Mouse (Mus musculus) thymus, postnatal 25 days (tissue): ENCODE measurements around the gene Prrxl1.

ENCODE experiments used
- DNase-seq: peaks from one replicate; pipeline ENCODE4 v3.0.0; 2022

The Prrxl1 gene

DNA sequence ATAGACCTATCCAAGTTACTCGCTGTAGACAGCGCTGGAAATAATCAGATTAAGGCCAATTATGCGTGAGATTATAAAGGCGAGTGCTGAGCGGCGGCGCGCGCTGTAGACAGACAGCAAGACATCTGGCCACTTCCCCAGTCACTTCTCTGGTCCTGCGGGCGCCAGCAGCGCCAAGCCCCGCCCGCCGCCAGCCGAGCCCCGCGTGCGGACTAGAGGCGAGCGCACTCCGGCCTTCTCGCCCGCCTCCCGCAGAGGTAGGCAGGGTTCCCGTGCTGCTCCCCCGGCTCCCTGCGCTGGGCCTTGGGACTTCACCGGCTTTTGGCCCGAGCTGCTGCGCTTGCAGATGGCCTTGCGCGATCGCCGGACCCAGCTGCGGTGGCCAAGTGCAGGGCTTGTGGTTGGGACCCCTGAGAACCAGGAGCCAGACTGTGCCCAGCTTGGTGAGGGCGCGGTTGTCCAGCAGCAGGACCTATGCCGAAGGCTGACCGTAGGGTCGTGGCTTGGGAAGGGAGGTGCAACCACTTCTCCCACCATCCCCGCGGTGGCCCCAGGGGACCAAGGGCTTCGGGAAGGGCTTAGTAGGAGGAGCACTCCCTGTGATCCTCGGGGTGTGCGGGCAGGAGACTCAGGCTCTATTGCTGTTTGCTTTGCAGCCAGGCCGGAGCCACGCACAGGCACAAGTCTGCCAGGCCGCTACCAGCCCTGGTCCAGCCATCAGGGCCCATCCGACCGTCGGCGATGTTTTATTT lies at the start of gene Prrxl1:
Gene Prrxl1, plus strand, starts transcription at position 118 of the 752 bp plus-strand sequence.
- no peak for DNase-seq

GRCm38 (mm10) chr14:32551854-32552253 lies 47.4 kb upstream of the Prrxl1 start:
- no peak for DNase-seq

DNA sequence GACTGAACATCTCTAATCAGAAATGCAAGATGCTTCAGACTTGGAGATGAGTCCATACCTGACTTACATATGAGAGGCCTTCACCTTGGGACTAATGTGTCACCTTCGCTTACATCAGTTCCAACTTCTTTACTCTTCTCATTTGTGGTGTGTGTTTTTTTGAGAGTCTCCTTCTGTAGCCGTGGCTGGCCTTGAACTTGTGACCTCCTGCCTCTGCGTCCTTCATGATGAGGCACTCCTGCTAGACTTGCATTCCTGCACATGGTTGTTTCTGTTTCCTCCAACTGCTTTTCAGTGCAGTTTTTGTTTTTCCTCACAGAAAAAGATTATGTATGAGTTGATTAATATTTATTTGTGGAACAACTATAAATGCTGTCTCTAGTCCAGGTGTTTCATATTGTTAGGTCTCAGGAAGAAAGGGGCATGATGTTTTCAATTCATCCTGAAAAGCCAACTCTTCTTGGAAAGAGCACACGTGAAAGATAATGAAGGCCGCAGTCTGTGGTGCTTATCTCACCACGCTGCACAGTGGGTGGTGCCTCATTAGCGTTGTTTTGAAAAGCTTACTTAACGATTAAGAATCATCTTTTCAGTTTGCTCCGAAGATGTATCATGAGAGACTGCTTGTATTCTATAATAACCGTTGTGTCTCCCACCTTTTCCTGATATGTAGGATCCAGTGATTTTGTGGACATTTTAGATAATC lies 45.9 kb upstream of the Prrxl1 start:
- DNase-seq: no peak

DNA sequence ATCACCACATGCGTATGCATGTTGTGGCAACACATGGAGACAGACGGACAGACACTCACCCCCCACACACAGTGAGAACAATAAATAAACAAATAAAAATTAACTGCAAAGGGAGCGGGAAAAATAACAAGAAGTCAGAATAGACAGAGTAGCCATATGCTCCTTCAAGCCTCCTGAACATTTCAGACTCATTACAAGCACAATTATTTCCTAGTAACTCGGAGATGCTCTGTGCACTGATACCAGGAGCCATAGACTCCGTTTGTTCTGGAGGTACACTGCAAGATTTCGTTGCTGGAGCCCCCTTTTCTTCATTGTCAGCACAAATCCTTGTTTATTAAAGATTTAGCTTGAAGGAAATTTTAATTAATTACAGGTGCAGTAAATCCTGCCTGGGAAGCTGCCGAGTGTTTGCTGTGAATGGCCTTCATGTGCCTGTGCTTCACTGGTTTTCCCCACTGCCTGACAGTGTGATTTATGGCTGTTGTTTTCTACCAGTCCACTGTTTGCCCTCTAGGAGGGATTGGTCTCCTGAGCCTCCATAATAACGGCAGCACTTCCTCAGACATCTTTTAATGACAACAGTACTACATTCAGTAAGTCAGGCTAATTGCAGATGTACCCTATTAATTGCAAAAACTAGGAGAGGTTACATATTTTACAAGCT lies 44.2 kb upstream of the Prrxl1 start:
- no peak for DNase-seq

DNA sequence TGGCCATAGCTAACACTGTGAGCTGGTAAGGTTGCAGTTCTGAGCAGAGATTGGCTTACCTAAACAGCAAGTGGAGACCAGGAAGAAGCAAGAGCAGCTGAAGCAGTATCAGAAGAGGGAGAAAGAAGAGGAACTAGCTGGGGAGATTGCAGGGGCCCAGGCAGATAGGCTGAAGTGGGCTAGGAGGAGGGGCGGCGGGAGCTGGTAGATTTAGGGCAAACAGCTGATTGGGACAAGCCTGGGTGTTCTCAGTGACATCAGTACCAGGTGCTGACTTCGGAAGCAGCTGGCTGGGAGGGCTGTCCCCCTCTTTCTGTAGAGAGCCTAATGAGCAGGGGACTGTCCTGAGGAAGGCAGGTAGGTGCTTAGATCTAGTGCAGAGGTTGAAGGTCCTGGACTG lies 37.8 kb upstream of the Prrxl1 start:
- no peak for DNase-seq

DNA sequence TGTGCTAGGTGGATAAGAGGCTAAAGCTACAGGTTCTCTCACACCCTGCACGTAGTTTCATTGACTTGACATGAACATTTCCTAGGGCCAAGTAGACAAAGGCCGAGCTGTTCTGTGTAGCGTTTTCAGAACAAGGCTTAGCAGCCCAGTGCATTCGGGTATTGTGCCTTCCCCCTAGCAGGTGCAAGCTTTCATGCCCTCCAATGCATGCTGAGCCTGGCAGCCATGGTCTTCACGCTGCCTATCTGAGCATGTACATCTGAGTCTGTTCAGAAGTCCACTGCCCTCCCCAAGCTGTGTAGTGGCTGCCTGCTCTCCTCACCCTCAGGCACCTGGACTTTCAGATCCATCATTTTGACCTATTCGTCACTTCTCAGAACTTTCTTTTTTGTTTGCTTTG lies 35.5 kb upstream of the Prrxl1 start:
- no peak for DNase-seq

DNA sequence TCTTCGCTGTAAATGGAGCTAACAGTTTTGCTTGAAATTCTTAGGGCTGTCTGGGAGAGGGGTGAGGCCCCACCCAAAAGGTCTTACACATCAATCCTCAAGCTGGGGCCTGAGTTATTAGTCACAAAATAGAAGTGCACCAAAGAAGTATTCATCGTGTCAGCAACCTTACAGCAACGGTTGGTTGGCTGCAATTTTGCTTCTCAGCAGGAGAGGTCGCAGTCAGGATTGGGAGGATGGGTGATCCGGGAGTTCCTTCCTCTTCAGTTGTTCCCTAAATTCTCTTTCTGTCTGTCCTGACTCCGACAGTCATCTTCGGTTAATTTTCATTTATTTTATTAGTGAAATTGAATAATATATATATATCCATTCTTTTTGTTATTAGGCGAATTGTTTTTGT lies 26.7 kb upstream of the Prrxl1 start:
- DNase-seq: no peak

GRCm38 (mm10) chr14:32578420-32578819 lies 20.8 kb upstream of the Prrxl1 start:
- no peak for DNase-seq

DNA sequence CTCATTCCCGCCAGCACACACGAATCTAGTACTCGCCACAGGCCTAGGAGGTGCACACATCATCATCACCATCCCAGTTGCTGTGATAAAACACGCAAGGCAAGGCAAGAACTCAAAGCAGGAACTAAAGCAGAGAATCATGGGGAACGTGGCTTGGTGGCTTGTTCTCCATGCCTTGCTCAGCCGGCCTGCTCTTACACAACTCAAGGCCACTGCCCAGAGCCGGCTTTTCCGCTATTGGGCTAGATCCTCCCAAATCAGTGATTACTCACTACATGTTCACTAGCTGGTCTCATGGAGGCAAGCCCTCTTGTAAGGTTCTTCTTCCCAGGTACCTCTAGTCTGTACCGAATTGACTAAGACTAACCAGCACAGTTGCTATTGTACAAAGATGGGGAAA lies 15.5 kb upstream of the Prrxl1 start:
- DNase-seq: no peak

DNA sequence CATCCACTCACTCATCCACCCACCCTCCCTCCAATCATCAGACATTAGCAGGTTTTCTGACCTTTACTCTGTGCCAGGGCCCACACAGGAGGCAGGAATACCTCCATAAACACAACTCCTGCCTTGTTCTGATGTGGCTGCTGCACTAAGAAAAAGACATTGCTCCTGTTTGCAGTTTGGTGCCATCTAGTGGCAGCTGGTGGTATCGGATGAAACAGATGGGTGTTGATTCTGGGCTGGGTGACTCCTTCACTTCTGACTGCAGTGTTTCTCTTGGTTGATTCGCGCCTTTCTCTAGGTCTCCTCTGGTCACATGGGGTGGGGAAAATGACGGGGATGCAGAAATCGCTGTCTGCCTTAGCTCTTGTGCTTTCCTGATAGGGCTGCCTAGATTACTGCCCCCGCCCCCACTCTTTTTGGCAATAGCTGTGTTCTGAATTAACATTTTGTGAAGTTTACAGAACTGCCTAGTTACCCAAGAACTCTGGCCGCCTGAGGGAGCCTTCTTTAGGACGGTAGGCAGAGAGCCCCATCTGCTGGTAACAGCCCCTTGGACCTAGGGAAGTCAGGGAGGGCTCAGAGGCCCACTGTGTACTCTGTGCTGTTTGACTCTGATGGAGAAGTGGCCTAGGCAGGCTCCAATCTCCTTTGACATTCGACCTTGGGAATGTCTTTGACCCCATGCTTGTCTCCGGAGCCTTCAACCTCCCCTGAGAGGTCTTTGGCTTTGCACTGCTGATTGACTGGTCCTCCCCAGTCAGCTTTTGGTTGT lies 12.0 kb upstream of the Prrxl1 start:
- peak; percentile 63 for DNase-seq

DNA sequence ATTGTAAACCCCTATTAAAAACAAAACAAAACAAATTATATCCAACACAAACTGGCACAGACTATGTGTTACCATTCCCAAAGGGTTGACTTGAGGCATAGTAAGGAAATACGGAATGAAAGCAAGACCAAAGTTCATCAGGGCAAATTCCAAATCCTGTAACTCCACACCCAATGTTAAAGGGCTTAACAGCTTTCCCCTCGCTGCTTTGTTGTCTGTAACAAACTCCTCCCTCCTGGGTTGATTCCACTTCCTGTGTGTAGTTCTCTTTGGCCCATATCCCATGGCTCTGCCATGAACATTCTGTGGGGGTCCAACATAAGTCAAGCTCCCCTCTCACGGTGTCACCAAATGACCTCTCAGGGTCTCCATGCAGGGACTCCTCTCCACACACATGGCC lies 8.8 kb upstream of the Prrxl1 start:
- DNase-seq: no peak

DNA sequence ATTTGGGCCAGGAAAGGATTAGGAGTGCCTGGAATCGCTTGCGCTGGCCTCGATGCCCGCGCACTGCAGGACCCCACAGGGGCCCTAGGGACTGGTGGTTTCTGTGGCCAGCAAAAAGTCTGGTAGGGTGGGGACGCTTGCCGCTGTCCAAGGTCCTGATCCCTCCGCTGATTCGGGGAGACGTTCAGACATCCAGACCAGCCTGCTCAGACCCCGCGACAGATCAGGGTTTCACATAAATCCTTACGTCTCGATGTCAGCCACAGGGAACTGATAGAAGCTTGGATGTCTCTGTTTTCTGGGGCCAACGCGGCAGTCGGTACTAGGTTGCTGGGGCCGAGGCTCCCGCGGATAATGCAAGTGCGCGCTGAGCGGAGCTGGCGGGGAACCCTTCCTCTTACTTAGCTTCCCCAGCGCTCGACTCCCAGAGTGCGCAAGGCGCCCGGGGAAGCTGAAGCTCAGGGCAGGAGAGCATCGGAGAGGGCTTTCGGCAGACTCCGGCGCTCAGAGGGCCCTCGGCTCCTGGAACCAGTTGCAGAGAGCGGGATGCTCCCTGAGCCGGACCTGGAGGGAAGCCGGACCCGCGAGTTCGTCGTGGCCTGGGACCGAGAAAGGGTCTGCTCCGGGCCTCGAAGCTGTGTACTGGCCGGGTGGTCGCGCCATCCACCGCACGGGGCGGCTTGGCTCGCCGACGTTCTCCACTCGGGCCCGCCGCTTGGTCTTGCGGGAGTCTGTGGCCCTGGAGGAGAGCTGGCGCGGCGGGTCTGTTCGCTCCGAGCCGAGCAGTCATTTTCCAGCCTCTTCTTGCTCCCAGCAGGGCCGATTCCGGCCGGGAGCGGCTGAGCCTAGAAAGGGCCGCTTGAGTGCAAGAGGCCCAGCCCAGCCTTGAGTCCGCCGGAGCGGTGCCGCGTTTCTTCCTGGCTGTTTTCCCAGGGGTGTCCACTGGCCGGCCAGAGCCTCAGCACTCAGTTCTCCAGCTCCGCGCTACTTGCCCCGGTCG lies 1.7 kb upstream of the Prrxl1 start:
- DNase-seq: peak; percentile 52

GRCm38 (mm10) chr14:32598437-32599219 lies 579 bp upstream of the Prrxl1 start:
- no peak for DNase-seq

DNA sequence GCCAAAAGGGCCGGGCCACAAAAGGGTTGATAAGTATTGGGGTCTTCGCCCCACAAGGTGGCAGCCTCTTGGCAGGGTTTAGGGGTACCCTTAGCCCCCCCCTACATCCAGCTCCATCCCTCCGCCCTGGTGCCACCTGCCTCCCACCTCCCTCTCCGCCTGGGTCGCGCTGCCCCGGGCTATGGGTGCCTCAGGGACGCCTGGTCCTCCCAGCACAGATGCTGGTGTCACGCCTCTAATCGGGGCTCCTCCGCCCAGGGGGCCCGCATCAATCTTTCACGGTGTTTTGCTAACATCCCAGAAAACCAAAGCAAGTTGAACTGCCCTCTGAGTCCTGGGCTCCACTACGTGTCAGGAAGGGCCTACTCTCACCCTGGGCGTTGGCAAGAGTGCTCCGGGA lies 903 bp downstream of the Prrxl1 start:
- DNase-seq: no peak

- no peak for DNase-seq
Observed at GRCm38 (mm10) chr14:32605508-32605907, 6.3 kb downstream of the Prrxl1 start.

- DNase-seq: no peak
Observed at GRCm38 (mm10) chr14:32606316-32606715, 7.1 kb downstream of the Prrxl1 start.

DNA sequence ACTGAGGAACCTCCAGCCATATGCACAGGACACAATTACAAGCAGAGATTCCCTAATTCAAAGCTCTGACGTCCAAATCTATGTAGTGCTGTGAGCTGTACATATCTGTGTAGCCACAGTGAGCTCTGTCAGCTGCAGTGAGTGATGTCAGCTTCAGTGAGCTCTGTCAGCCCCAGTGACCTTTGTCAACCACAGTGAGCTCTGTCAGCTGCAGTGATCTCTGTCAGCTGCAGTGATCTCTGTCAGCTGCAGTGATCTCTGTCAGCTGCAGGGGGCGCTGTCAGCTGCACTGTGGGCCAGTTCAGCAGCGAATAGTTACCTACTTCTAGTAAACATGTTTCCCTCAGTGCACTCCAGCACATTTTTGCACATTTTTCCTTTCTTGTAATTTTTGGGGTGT lies 10.2 kb downstream of the Prrxl1 start:
- peak; percentile 9 for DNase-seq

- DNase-seq: no peak
Observed at GRCm38 (mm10) chr14:32617253-32617652, 18.0 kb downstream of the Prrxl1 start.

GRCm38 (mm10) chr14:32624245-32624644 lies 25.0 kb downstream of the Prrxl1 start:
- DNase-seq: no peak

DNA sequence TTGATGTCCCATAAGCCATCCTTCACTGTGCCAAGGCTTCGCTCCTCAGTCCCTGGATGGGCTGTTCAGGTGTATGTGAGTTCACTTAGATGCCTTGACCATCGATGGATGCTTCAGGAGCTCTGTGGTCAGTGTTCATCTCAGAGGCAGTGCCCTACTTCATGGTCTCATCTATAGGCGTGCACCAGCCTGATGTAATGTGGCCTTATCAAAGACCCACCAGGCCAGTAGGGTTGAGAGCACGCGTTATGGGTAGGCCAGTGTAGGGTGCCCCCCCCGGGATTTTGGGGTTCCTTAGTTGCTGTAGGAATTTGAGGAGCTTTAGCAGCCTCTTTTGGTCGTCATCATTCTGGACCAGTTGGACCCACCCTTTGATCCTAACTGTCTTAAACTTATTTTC lies 25.6 kb downstream of the Prrxl1 start:
- no peak for DNase-seq

DNA sequence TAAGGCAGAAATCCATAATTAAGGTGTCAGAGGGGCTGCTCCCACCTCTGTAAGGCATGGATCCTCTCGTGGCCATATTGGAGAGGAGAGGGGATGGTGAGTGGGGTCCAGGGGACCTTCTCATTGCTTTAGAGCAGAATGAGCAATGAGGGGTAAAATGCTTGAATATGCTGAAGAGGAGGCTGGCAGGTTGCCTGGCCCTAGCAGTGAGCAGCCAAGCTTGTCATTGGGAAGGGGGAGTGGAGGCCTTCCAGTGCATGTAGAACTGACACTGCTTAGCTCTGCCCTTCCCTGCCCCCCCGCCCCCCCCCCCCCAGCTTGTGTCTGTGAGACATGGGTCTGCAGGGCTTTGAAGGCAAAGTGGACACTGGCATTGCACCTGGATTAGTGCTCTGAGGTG lies 28.1 kb downstream of the Prrxl1 start:
- no peak for DNase-seq
